Mouse (Mus musculus): ENCODE data around the gene Slit3.

DNA sequence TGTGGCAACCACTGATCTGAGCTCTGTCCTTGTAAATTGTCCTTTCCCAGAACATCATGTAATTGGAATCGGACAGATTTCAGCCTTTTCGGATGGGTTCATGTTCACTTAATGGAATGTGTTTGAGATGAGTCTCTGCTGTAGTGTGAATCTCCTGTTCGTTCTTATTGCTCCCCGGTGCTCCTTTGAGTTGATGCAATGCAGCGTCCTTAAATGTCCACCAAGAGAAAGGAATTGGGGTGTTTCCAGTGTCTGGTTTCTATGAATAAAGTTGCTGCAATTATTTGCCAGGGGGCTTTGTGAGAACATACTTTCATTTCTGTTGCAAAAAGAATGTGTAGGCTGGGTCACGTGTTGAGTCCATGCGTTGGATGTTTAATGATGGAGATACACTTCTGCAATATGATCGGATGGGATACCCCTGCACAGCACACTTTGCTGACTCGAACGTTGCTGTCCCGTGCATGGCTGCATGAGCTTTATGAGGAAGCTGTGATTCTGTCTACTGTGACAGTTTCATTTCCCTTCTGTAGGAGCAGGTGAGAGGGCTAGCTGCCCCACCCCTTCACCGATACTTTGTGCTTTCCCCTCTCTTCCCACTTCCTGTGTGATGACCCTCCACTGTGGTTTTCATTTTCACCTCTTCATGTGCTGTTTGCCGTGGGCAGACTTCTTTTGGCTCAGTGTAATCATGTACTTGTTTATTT is 30.2 kb upstream of the Slit3 start:
- TF ChIP-seq CTCF (IDR thresholded peaks at IDR 0.05 in 2 of 3, conservative IDR thresholded peaks at IDR 0.05 in 1 of 3; ENCODE audit: control insufficient read depth in 1 of 3, insufficient read depth in 1 of 3, low read depth in 2 of 3, low read length in 3 of 3, poor library complexity in 1 of 3, severe bottlenecking in 1 of 3) = no peak
- no peak for TF ChIP-seq GATA1 (IDR thresholded peaks at IDR 0.05; ENCODE audit: low read depth, low read length)
- TF ChIP-seq POLR2A (IDR thresholded peaks at IDR 0.05; ENCODE audit: control insufficient read depth in 1 of 2, insufficient read depth in 1 of 2, low read depth in 1 of 2, low read length in 2 of 2, poor library complexity in 1 of 2) = no peak
- no peak for TF ChIP-seq EP300 (IDR thresholded peaks at IDR 0.05; ENCODE audit: low read depth in 1 of 2, low read length in 2 of 2)

Data from MEL (cell line).